Mouse (Mus musculus): ENCODE data around the gene Slit1. TPM values are rescaled to one million over a fixed set of nuclear protein-coding genes. Genes with fewer than 3 reads are reported as not detected.

Slit1 gene
- polyA plus RNA-seq, 1 experiment from 2014 or later: 0.68 TPM

- Histone ChIP-seq H3K4me3 (ENCODE audit: low read length) (no peak overlapping the region), H3K9ac (ENCODE audit: low read depth, low read length) (no peak overlapping the region)
- ATAC-seq: no peak
Observed at GRCm38 (mm10) chr19:41670473-41670872, 73.0 kb downstream of the Slit1 start.

GRCm38 (mm10) chr19:41669747-41670342 lies 73.6 kb downstream of the Slit1 start:
- Histone ChIP-seq H3K27me3 (replicated peaks; ENCODE audit: control insufficient read depth, insufficient read depth, low read length) (no peaks in the 10 kb centered on the region), H3K4me3 (ENCODE audit: low read length) (no peak overlapping the region), H3K4me2 (ENCODE audit: low read depth, low read length) (no peak overlapping the region), H3K9me3 (ENCODE audit: control insufficient read depth, low read length) (no peaks in the 10 kb centered on the region), H3K27ac (ENCODE audit: low read length) (no peak overlapping the region), H3K9ac (ENCODE audit: low read depth, low read length) (no peak overlapping the region), H3K4me1 (ENCODE audit: control insufficient read depth, insufficient read depth, low read length) (no peaks in the 10 kb centered on the region), H3K36me3 (ENCODE audit: control insufficient read depth, insufficient read depth, low read length) (no peaks in the 10 kb centered on the region)
- no peak for ATAC-seq
- 23% methylated on average over 12 of the region's 12 CpGs for WGBS

More at GRCm38 (mm10) chr19:41670473-41670872, 73.0 kb downstream of the Slit1 start:
- no peak overlapping the region for H3K27ac ChIP-seq (ENCODE audit: low read length)
- H3K4me2 ChIP-seq (ENCODE audit: low read depth, low read length): no peak overlapping the region
- H3K27me3 ChIP-seq (replicated peaks; ENCODE audit: control insufficient read depth, insufficient read depth, low read length): no peaks in the 10 kb centered on the region
- H3K9me3 ChIP-seq (ENCODE audit: control insufficient read depth, low read length): no peaks in the 10 kb centered on the region
- WGBS: 43% methylated on average over 5 of the region's 5 CpGs
- H3K4me1 ChIP-seq (ENCODE audit: control insufficient read depth, insufficient read depth, low read length): no peaks in the 10 kb centered on the region
- H3K36me3 ChIP-seq (ENCODE audit: control insufficient read depth, insufficient read depth, low read length): no peaks in the 10 kb centered on the region

- Histone ChIP-seq H3K9me3 (ENCODE audit: control insufficient read depth, low read length) (no peaks in the 10 kb centered on the region), H3K27me3 (replicated peaks; ENCODE audit: control insufficient read depth, insufficient read depth, low read length) (no peaks in the 10 kb centered on the region), H3K36me3 (ENCODE audit: control insufficient read depth, insufficient read depth, low read length) (no peaks in the 10 kb centered on the region), H3K4me1 (ENCODE audit: control insufficient read depth, insufficient read depth, low read length) (no peaks in the 10 kb centered on the region), H3K9ac (ENCODE audit: low read depth, low read length) (no peak overlapping the region), H3K27ac (ENCODE audit: low read length) (no peak overlapping the region), H3K4me3 (ENCODE audit: low read length) (no peak overlapping the region), H3K4me2 (ENCODE audit: low read depth, low read length) (no peak overlapping the region)
- WGBS: 37% methylated on average over 6 of the region's 6 CpGs
- no peak for ATAC-seq
Observed at GRCm38 (mm10) chr19:41667591-41667990, 75.9 kb downstream of the Slit1 start.

- no peaks in the 10 kb centered on the region for H3K36me3 ChIP-seq (ENCODE audit: control insufficient read depth, insufficient read depth, low read length)
- H3K9ac ChIP-seq (ENCODE audit: low read depth, low read length): no peak overlapping the region
- WGBS: 49% methylated on average over 4 of the region's 4 CpGs
- ATAC-seq: no peak
- no peak overlapping the region for H3K27ac ChIP-seq (ENCODE audit: low read length)
- H3K4me3 ChIP-seq (ENCODE audit: low read length): no peak overlapping the region
- H3K4me2 ChIP-seq (ENCODE audit: low read depth, low read length): no peak overlapping the region
- H3K9me3 ChIP-seq (ENCODE audit: control insufficient read depth, low read length): no peaks in the 10 kb centered on the region
- H3K27me3 ChIP-seq (replicated peaks; ENCODE audit: control insufficient read depth, insufficient read depth, low read length): no peaks in the 10 kb centered on the region
- no peaks in the 10 kb centered on the region for H3K4me1 ChIP-seq (ENCODE audit: control insufficient read depth, insufficient read depth, low read length)
Observed at GRCm38 (mm10) chr19:41665941-41666340, 77.5 kb downstream of the Slit1 start.

DNA sequence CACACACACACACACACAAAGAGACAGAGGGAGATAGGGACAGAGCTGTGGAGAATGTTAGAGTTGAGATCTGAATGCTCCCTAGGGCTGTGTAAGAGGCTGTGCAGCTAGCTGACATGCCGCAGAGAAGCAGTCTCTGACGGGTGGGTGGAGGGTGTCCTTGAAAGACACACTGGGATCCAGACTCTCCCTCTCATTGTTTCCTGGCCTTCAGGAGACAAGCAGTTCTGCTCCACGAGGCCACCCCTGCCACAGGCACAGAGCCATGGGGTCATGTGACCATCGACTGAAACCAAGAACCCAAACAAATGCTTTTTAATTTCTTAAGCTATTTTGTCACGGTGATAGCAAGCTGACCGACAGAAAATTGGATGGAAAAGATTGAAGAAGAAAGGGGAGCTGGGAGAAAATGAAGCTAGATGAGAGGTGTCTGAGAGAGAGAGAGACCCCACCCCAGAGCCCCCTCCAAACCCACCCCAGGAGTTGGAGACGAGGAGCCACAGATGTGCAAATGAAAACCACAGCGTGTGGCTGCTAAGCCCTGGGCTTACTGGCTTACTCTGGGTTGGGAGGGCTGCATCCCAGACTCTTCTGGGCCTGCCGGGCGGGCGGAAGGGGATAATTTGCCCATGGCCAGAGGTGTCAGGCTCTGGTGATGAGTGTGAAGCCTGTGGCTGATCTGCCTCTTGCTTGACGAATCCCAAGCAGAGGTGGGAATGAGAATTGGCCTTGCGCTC lies 79.8 kb downstream of the Slit1 start:
- Histone ChIP-seq H3K4me2 (ENCODE audit: low read depth, low read length) (no peak overlapping the region), H3K4me3 (ENCODE audit: low read length) (no peak overlapping the region), H3K27ac (ENCODE audit: low read length) (no peak overlapping the region), H3K9ac (ENCODE audit: low read depth, low read length) (no peak overlapping the region), H3K9me3 (ENCODE audit: control insufficient read depth, low read length) (no peaks in the 10 kb centered on the region), H3K4me1 (ENCODE audit: control insufficient read depth, insufficient read depth, low read length) (no peaks in the 10 kb centered on the region), H3K36me3 (ENCODE audit: control insufficient read depth, insufficient read depth, low read length) (no peaks in the 10 kb centered on the region), H3K27me3 (replicated peaks; ENCODE audit: control insufficient read depth, insufficient read depth, low read length) (no peaks in the 10 kb centered on the region)
- 19% methylated on average over 13 of the region's 13 CpGs for WGBS
- ATAC-seq: no peak

GRCm38 (mm10) chr19:41661466-41661865 lies 82.0 kb downstream of the Slit1 start:
- no peak overlapping the region for H3K27ac ChIP-seq (ENCODE audit: low read length)
- H3K27me3 ChIP-seq (replicated peaks; ENCODE audit: control insufficient read depth, insufficient read depth, low read length): peaks cover 11% of the 10 kb centered on the region
- no peak for ATAC-seq
- H3K9ac ChIP-seq (ENCODE audit: low read depth, low read length): no peak overlapping the region
- H3K4me3 ChIP-seq (ENCODE audit: low read length): no peak overlapping the region
- H3K9me3 ChIP-seq (ENCODE audit: control insufficient read depth, low read length): no peaks in the 10 kb centered on the region
- WGBS: 70% methylated on average over 13 of the region's 13 CpGs
- no peaks in the 10 kb centered on the region for H3K4me1 ChIP-seq (ENCODE audit: control insufficient read depth, insufficient read depth, low read length)
- H3K4me2 ChIP-seq (ENCODE audit: low read depth, low read length): no peak overlapping the region
- no peaks in the 10 kb centered on the region for H3K36me3 ChIP-seq (ENCODE audit: control insufficient read depth, insufficient read depth, low read length)

DNA sequence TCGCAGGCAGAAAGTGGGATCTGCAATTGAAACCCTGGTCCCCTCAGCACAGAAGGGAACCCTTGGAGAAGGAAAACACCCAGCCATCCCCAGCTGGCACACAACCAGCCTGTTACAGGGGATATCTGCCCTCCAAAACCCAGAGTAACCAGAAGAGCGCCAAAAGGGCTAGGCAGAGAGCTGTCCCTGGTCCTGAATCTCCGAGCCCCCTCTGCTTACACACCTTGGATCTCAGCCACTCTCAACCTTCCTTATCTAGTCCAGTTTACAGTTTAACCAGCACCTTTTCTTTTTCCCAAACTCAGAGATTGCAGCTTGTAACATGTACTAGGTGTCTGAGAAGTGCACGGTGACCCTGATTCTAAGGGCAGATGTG lies 82.5 kb downstream of the Slit1 start:
- Histone ChIP-seq H3K4me2 (ENCODE audit: low read depth, low read length) (no peak overlapping the region), H3K27ac (ENCODE audit: low read length) (no peak overlapping the region), H3K27me3 (replicated peaks; ENCODE audit: control insufficient read depth, insufficient read depth, low read length) (peaks cover 11% of the 10 kb centered on the region), H3K4me3 (ENCODE audit: low read length) (no peak overlapping the region), H3K9me3 (ENCODE audit: control insufficient read depth, low read length) (no peaks in the 10 kb centered on the region), H3K9ac (ENCODE audit: low read depth, low read length) (no peak overlapping the region), H3K4me1 (ENCODE audit: control insufficient read depth, insufficient read depth, low read length) (no peaks in the 10 kb centered on the region), H3K36me3 (ENCODE audit: control insufficient read depth, insufficient read depth, low read length) (no peaks in the 10 kb centered on the region)
- whole genome bisulfite sequencing: 11% methylated on average over 4 of the region's 4 CpGs
- peak; percentile 56; the same call in 1 of the 2 replicates for ATAC-seq

GRCm38 (mm10) chr19:41660294-41660998 lies 83.0 kb downstream of the Slit1 start:
- Histone ChIP-seq H3K27me3 (replicated peaks; ENCODE audit: control insufficient read depth, insufficient read depth, low read length) (peaks cover 11% of the 10 kb centered on the region), H3K27ac (ENCODE audit: low read length) (no peak overlapping the region)
- WGBS: 68% methylated on average over 17 of the region's 17 CpGs

GRCm38 (mm10) chr19:41657446-41657845 lies 86.0 kb downstream of the Slit1 start:
- H3K27ac ChIP-seq (ENCODE audit: low read length): no peak overlapping the region
- H3K9me3 ChIP-seq (ENCODE audit: control insufficient read depth, low read length): no peaks in the 10 kb centered on the region
- no peak overlapping the region for H3K9ac ChIP-seq (ENCODE audit: low read depth, low read length)
- H3K27me3 ChIP-seq (replicated peaks; ENCODE audit: control insufficient read depth, insufficient read depth, low read length): peaks cover 11% of the 10 kb centered on the region
- 35% methylated on average over 9 of the region's 9 CpGs for WGBS
- H3K4me3 ChIP-seq (ENCODE audit: low read length): no peak overlapping the region
- no peak for ATAC-seq
- no peak overlapping the region for H3K4me2 ChIP-seq (ENCODE audit: low read depth, low read length)
- peaks cover 3% of the 10 kb centered on the region; the same call in 1 of the 2 replicates for H3K4me1 ChIP-seq (ENCODE audit: control insufficient read depth, insufficient read depth, low read length)
- H3K36me3 ChIP-seq (ENCODE audit: control insufficient read depth, insufficient read depth, low read length): no peaks in the 10 kb centered on the region

More at GRCm38 (mm10) chr19:41660294-41660998, 83.0 kb downstream of the Slit1 start:
- Histone ChIP-seq H3K4me2 (ENCODE audit: low read depth, low read length) (no peak overlapping the region), H3K4me1 (ENCODE audit: control insufficient read depth, insufficient read depth, low read length) (no peaks in the 10 kb centered on the region), H3K36me3 (ENCODE audit: control insufficient read depth, insufficient read depth, low read length) (no peaks in the 10 kb centered on the region), H3K4me3 (ENCODE audit: low read length) (no peak overlapping the region), H3K9ac (ENCODE audit: low read depth, low read length) (no peak overlapping the region), H3K9me3 (ENCODE audit: control insufficient read depth, low read length) (no peaks in the 10 kb centered on the region)
- no peak for ATAC-seq

All from intestine, embryonic 16.5 days (tissue).